In genomic region chr11:75133951-75134350, GRCm38 (mm10) we compare ENCODE assay signal across 9 mouse cellular contexts. TPM values are rescaled to one million over a fixed set of nuclear protein-coding genes. Genes with fewer than 3 reads are reported as not detected.
DNase-seq lines count a peak whose midpoint lies in the region; ATAC-seq and TF ChIP-seq lines count a peak whose summit lies in the region.
"Had no signal": no experiment of that assay in that cellular context is flagged by ENCODE, and none has a peak within 500 bp of the region (broad histone marks: within the 10 kb centered on the region; RNA-seq: fewer than 3 reads in every experiment).

No protein-coding gene starts in this region.

- H3K4me3 ChIP-seq in embryonic facial prominence, embryonic 11.5 days (ENCODE audit: low read depth, low read length), result no peak overlapping the region
- H3K4me3 ChIP-seq in heart, postnatal 0 days (ENCODE audit: low read depth, low read length), result no peak overlapping the region
- H3K4me3 ChIP-seq in limb, embryonic 12.5 days (replicated peaks), result no peak overlapping the region
- H3K4me3 ChIP-seq in stomach, embryonic 16.5 days (replicated peaks; ENCODE audit: low read length), result no peak overlapping the region
- H3K4me3 ChIP-seq: neural tube, embryonic 12.5 days had no signal

- ATAC-seq in embryonic facial prominence, embryonic 11.5 days (replicated peaks; ENCODE audit: insufficient number of reproducible peaks, low FRiP score, low TSS enrichment, low read depth), result no peak
- peak; percentile 68 for ATAC-seq in heart, postnatal 0 days (ENCODE audit: insufficient read depth, low read depth)
- ATAC-seq in limb, embryonic 12.5 days (ENCODE audit: insufficient number of reproducible peaks, insufficient read depth, low FRiP score, low TSS enrichment, low read depth), result no peak; the same call in 1 of the 2 replicates
- peak; percentile 66; the same call in 1 of the 2 replicates for ATAC-seq in stomach, embryonic 16.5 days (ENCODE audit: insufficient read depth, low FRiP score)

- H3K27ac ChIP-seq in embryonic facial prominence, embryonic 11.5 days (replicated peaks; ENCODE audit: low read depth, low read length), result 0 out of 2 replicates have a peak overlapping the region, but pooled peaks have one; percentile 1
- peak overlapping the region; percentile 77 for H3K27ac ChIP-seq in heart, postnatal 0 days (ENCODE audit: low read depth)
- H3K27ac ChIP-seq in limb, embryonic 12.5 days, result peak overlapping the region; percentile 50
- peak overlapping the region; percentile 75 for H3K27ac ChIP-seq in stomach, embryonic 16.5 days (ENCODE audit: low read length)
- H3K27ac ChIP-seq: neural tube, embryonic 12.5 days had no signal

- peak overlapping the region; percentile 7; the same call in 1 of the 2 replicates for H3K9ac ChIP-seq in embryonic facial prominence, embryonic 11.5 days (replicated peaks; ENCODE audit: low read length)
- H3K9ac ChIP-seq in heart, postnatal 0 days (replicated peaks; ENCODE audit: low read depth, low read length), result peak overlapping the region; percentile 7; the same call in 1 of the 2 replicates
- no peak overlapping the region for H3K9ac ChIP-seq in limb, embryonic 12.5 days (replicated peaks)
- H3K9ac ChIP-seq in stomach, embryonic 16.5 days (ENCODE audit: low read length), result 0 out of 2 replicates have a peak overlapping the region, but pooled peaks have one; percentile 7
- H3K9ac ChIP-seq: neural tube, embryonic 12.5 days had no signal

- H3K9me3 ChIP-seq in embryonic facial prominence, embryonic 11.5 days (replicated peaks; ENCODE audit: control insufficient read depth, low read length), result no peaks in the 10 kb centered on the region
- H3K9me3 ChIP-seq in heart, postnatal 0 days (replicated peaks; ENCODE audit: control insufficient read depth, low read length), result no peaks in the 10 kb centered on the region
- no peaks in the 10 kb centered on the region for H3K9me3 ChIP-seq in limb, embryonic 12.5 days
- no peaks in the 10 kb centered on the region for H3K9me3 ChIP-seq in stomach, embryonic 16.5 days (replicated peaks; ENCODE audit: control insufficient read depth, low read length)
- H3K9me3 ChIP-seq: neural tube, embryonic 12.5 days had no signal

- no peaks in the 10 kb centered on the region for H3K36me3 ChIP-seq in embryonic facial prominence, embryonic 11.5 days (replicated peaks; ENCODE audit: control insufficient read depth, insufficient read depth, low read depth, low read length)
- no peaks in the 10 kb centered on the region for H3K36me3 ChIP-seq in heart, postnatal 0 days (replicated peaks; ENCODE audit: control insufficient read depth, insufficient read depth, low read length)
- H3K36me3 ChIP-seq in limb, embryonic 12.5 days, result no peaks in the 10 kb centered on the region; the same call in none of the 2 replicates
- H3K36me3 ChIP-seq in stomach, embryonic 16.5 days (ENCODE audit: control insufficient read depth, insufficient read depth, low read length), result no peaks in the 10 kb centered on the region
- H3K36me3 ChIP-seq: neural tube, embryonic 12.5 days had no signal

- no peaks in the 10 kb centered on the region for H3K27me3 ChIP-seq in embryonic facial prominence, embryonic 11.5 days (ENCODE audit: control insufficient read depth, insufficient read depth, low read length)
- no peaks in the 10 kb centered on the region for H3K27me3 ChIP-seq in heart, postnatal 0 days (ENCODE audit: control insufficient read depth, insufficient read depth, low read length)
- no peaks in the 10 kb centered on the region for H3K27me3 ChIP-seq in limb, embryonic 12.5 days
- H3K27me3 ChIP-seq in stomach, embryonic 16.5 days (ENCODE audit: control insufficient read depth, insufficient read depth, low read length), result no peaks in the 10 kb centered on the region
- H3K27me3 ChIP-seq: neural tube, embryonic 12.5 days had no signal

- H3K4me1 ChIP-seq in embryonic facial prominence, embryonic 11.5 days (ENCODE audit: control insufficient read depth, insufficient read depth, low read length), result no peaks in the 10 kb centered on the region; the same call in none of the 2 replicates
- peaks cover 38% of the 10 kb centered on the region for H3K4me1 ChIP-seq in heart, postnatal 0 days (ENCODE audit: control insufficient read depth, insufficient read depth)
- H3K4me1 ChIP-seq in limb, embryonic 12.5 days (replicated peaks), result peaks cover 52% of the 10 kb centered on the region
- H3K4me1 ChIP-seq in stomach, embryonic 16.5 days (ENCODE audit: control insufficient read depth, insufficient read depth, low read length), result peaks cover 35% of the 10 kb centered on the region

- peak; percentile 66 to 72 for DNase-seq in cerebellum, postnatal 10 days
- DNase-seq in cerebellum, postnatal 36 days, result no peak
- peak; percentile 67 for DNase-seq in embryonic facial prominence, embryonic 11.5 days (ENCODE audit: low spot score)
- peak; percentile 84 for DNase-seq in heart, postnatal 0 days (ENCODE audit: low spot score)
- DNase-seq in left cerebral cortex, adult 8-10 months (ENCODE audit: low spot score in 2 of 2), result no peak
- DNase-seq in thymus, postnatal 25 days, result no peak

- no peak overlapping the region for H3K4me2 ChIP-seq in embryonic facial prominence, embryonic 11.5 days (ENCODE audit: low read depth, low read length)
- no peak overlapping the region for H3K4me2 ChIP-seq in heart, postnatal 0 days (ENCODE audit: low read depth, low read length)
- H3K4me2 ChIP-seq in limb, embryonic 12.5 days, result no peak overlapping the region
- no peak overlapping the region for H3K4me2 ChIP-seq in stomach, embryonic 16.5 days (ENCODE audit: low read depth, low read length)
- H3K4me2 ChIP-seq: neural tube, embryonic 12.5 days had no signal

- 6% methylated on average over 2 of the region's 2 CpGs for WGBS in embryonic facial prominence, embryonic 11.5 days
- WGBS in heart, postnatal 0 days, result 13% methylated on average over 2 of the region's 2 CpGs
- WGBS in limb, embryonic 12.5 days, result 2% methylated on average over 2 of the region's 2 CpGs
- WGBS in stomach, embryonic 16.5 days, result 7% methylated on average over 2 of the region's 2 CpGs

- 0 out of 2 replicates have a peak, but pooled peaks have one; percentile 42 for TF ChIP-seq EP300 in heart, postnatal 0 days (IDR thresholded peaks at IDR 0.05; ENCODE audit: low read depth)

- TF ChIP-seq CTCF in heart, postnatal 0 days (IDR thresholded peaks at IDR 0.05; ENCODE audit: low read depth), result no peak

RNA-seq across cellular contexts. Expression of gene Hic1, which starts 35.4 kb away (rescaled TPM):
- polyA plus RNA-seq in embryonic facial prominence, embryonic 11.5 days (2014; fragmentation: Nextera tagmentation; extraction: Ambion mirVana), result 3.2 and 3.6 TPM in 2 replicates
- total RNA-seq in heart, postnatal 0 days (2014; rRNA removed; ENCODE audit: low replicate concordance), result 17.8 and 19.5 TPM in 2 replicates
- 4.8 and 6.1 TPM in 2 replicates for polyA plus RNA-seq in heart, postnatal 0 days (2015; fragmentation: Nextera tagmentation; extraction: Ambion mirVana)
- polyA plus RNA-seq in limb, embryonic 12.5 days (2016; fragmentation: Nextera tagmentation; extraction: Ambion mirVana), result 30.3 and 35.5 TPM in 2 replicates
- 5.1 and 5.9 TPM in 2 replicates for polyA plus RNA-seq in stomach, embryonic 16.5 days (2015; fragmentation: Nextera tagmentation; extraction: Ambion mirVana)
- total RNA-seq in left cerebral cortex, adult 8-10 months (2022), result 1 to 10 TPM; 3.2 to 3.7 (median 3.4) TPM

RNA-seq across cellular contexts. Expression of gene Ovca2, which starts 44.7 kb away (rescaled TPM):
- 37.3 and 37.5 TPM in 2 replicates for polyA plus RNA-seq in embryonic facial prominence, embryonic 11.5 days (2014; fragmentation: Nextera tagmentation; extraction: Ambion mirVana)
- 8.9 and 35.2 TPM in 2 replicates for total RNA-seq in heart, postnatal 0 days (2014; rRNA removed; ENCODE audit: low replicate concordance)
- polyA plus RNA-seq in heart, postnatal 0 days (2015; fragmentation: Nextera tagmentation; extraction: Ambion mirVana), result 12.9 and 13.4 TPM in 2 replicates
- 29.6 and 31.0 TPM in 2 replicates for polyA plus RNA-seq in limb, embryonic 12.5 days (2016; fragmentation: Nextera tagmentation; extraction: Ambion mirVana)
- 19.4 and 23.2 TPM in 2 replicates for polyA plus RNA-seq in stomach, embryonic 16.5 days (2015; fragmentation: Nextera tagmentation; extraction: Ambion mirVana)
- 10 to 100 TPM; 12.8 to 13.5 (median 13.2) TPM for total RNA-seq in left cerebral cortex, adult 8-10 months (2022)

RNA-seq across cellular contexts. Expression of gene Dph1, which starts 57.1 kb away (rescaled TPM):
- 20.0 and 23.2 TPM in 2 replicates for polyA plus RNA-seq in embryonic facial prominence, embryonic 11.5 days (2014; fragmentation: Nextera tagmentation; extraction: Ambion mirVana)
- 34.4 and 72.1 TPM in 2 replicates for total RNA-seq in heart, postnatal 0 days (2014; rRNA removed; ENCODE audit: low replicate concordance)
- 19.3 and 20.2 TPM in 2 replicates for polyA plus RNA-seq in heart, postnatal 0 days (2015; fragmentation: Nextera tagmentation; extraction: Ambion mirVana)
- 24.0 and 25.5 TPM in 2 replicates for polyA plus RNA-seq in limb, embryonic 12.5 days (2016; fragmentation: Nextera tagmentation; extraction: Ambion mirVana)
- 20.6 and 20.7 TPM in 2 replicates for polyA plus RNA-seq in stomach, embryonic 16.5 days (2015; fragmentation: Nextera tagmentation; extraction: Ambion mirVana)
- total RNA-seq in left cerebral cortex, adult 8-10 months (2022), result 10 to 100 TPM; 22.7 to 28.7 (median 27.0) TPM

RNA-seq across cellular contexts. Expression of gene Rtn4rl1, which starts 59.6 kb away (rescaled TPM):
- polyA plus RNA-seq in embryonic facial prominence, embryonic 11.5 days (2014; fragmentation: Nextera tagmentation; extraction: Ambion mirVana), result 2.0 and 2.6 TPM in 2 replicates
- total RNA-seq in heart, postnatal 0 days (2014; rRNA removed; ENCODE audit: low replicate concordance), result 6.0 and 19.7 TPM in 2 replicates
- polyA plus RNA-seq in heart, postnatal 0 days (2015; fragmentation: Nextera tagmentation; extraction: Ambion mirVana), result 12.2 and 12.8 TPM in 2 replicates
- 1.5 and 2.1 TPM in 2 replicates for polyA plus RNA-seq in limb, embryonic 12.5 days (2016; fragmentation: Nextera tagmentation; extraction: Ambion mirVana)
- polyA plus RNA-seq in stomach, embryonic 16.5 days (2015; fragmentation: Nextera tagmentation; extraction: Ambion mirVana), result 1.3 and 1.4 TPM in 2 replicates
- total RNA-seq in left cerebral cortex, adult 8-10 months (2022), result 10 to 100 TPM; 67.2 to 72.6 (median 67.9) TPM

Comparison
In these comparisons a context has a peak if more than half of its experiments do, and no peak if none do; other contexts are left out.
1. DNase-seq: peak in cerebellum, postnatal 10 days (2 of 2), embryonic facial prominence, embryonic 11.5 days (single experiment) and heart, postnatal 0 days (single experiment); none in cerebellum, postnatal 36 days (0 of 2), left cerebral cortex, adult 8-10 months (0 of 2) and thymus, postnatal 25 days (single experiment).
2. ATAC-seq: peak in heart, postnatal 0 days (single experiment) and stomach, embryonic 16.5 days (single experiment); none in embryonic facial prominence, embryonic 11.5 days (single experiment) and limb, embryonic 12.5 days (single experiment).
3. H3K27ac ChIP-seq: peak in every context shown above with its lines; median percentile 77 in heart, postnatal 0 days; 75 in stomach, embryonic 16.5 days; 50 in limb, embryonic 12.5 days; 1 in embryonic facial prominence, embryonic 11.5 days.